Mouse (Mus musculus): ENCODE results near the gene Acer1. TPM values are rescaled to one million over a fixed set of nuclear protein-coding genes. Genes with fewer than 3 reads are reported as not detected.
A peak's percentile ranks its signal among the peaks of the same experiment; 100 is the strongest.

Gene Acer1
- polyA plus RNA-seq, 1 experiment from 2014 or later: not detected

DNA sequence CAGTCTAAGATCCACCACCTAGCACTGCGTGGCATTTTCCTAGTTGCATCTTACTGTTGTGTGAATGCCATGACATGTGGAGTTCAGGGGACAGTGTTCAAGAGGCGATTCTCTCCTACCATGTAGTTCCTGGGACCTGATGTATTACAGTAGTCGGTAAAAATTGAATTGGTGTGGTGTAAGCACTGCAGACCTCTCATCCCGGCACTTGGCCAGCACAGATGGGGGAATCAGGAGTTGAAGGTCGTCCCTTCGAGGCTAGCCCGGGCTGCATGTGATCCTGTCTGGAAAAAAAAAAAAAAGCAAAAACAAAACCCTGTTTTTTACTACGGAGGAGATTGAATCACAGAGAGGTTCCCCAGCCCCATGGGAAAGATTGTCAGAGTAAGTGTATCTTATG, 13.1 kb upstream of the Acer1 start:
- ATAC-seq: no peak
- no peak overlapping the region for H3K4me3 ChIP-seq (ENCODE audit: low read depth, low read length)
- no peak overlapping the region for H3K9ac ChIP-seq (ENCODE audit: low read depth, low read length)
- H3K36me3 ChIP-seq (ENCODE audit: control insufficient read depth, insufficient read depth, low read length): peaks cover 21% of the 10 kb centered on the region
- H3K9me3 ChIP-seq (replicated peaks; ENCODE audit: control insufficient read depth, low read length, poor library complexity, severe bottlenecking): no peaks in the 10 kb centered on the region
- H3K4me2 ChIP-seq (ENCODE audit: low read length): no peak overlapping the region
- no peaks in the 10 kb centered on the region for H3K27me3 ChIP-seq (ENCODE audit: control insufficient read depth, insufficient read depth, low read depth, low read length)
- 89% methylated on average over 8 of the region's 8 CpGs for WGBS
- H3K4me1 ChIP-seq (ENCODE audit: control insufficient read depth, insufficient read depth, low read length): peaks cover 13% of the 10 kb centered on the region
- H3K27ac ChIP-seq (ENCODE audit: low read length): no peak overlapping the region

DNA sequence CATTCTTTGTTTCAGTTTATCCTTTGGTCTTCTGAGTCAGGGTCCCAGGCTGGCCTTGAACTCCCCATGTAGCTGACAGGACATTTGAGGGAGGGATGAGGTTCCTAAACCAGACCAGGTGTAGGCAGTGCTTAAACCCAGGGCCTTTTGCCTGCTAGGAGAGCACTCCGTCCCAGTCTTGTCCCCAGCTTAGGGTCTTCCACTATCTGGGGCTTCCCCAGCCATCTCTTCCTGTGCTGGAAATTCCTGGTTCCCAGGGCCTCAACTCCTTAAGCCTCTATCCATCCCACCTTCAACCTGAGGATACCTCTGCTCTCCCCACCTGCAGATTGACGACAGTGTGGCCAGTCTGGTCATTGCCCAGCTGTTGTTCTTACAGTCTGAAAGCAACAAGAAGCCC, 9.0 kb upstream of the Acer1 start:
- Histone ChIP-seq H3K4me3 (ENCODE audit: low read depth, low read length) (peak overlapping the region; percentile 78), H3K36me3 (ENCODE audit: control insufficient read depth, insufficient read depth, low read length) (peaks cover 16% of the 10 kb centered on the region), H3K9ac (ENCODE audit: low read depth, low read length) (peak overlapping the region; percentile 95), H3K4me2 (ENCODE audit: low read length) (peak overlapping the region; percentile 67), H3K27me3 (ENCODE audit: control insufficient read depth, insufficient read depth, low read depth, low read length) (no peaks in the 10 kb centered on the region), H3K4me1 (ENCODE audit: control insufficient read depth, insufficient read depth, low read length) (peaks cover 6% of the 10 kb centered on the region), H3K27ac (ENCODE audit: low read length) (no peak overlapping the region), H3K9me3 (replicated peaks; ENCODE audit: control insufficient read depth, low read length, poor library complexity, severe bottlenecking) (no peaks in the 10 kb centered on the region)
- WGBS: 81% methylated on average over 2 of the region's 2 CpGs
- ATAC-seq: no peak

DNA sequence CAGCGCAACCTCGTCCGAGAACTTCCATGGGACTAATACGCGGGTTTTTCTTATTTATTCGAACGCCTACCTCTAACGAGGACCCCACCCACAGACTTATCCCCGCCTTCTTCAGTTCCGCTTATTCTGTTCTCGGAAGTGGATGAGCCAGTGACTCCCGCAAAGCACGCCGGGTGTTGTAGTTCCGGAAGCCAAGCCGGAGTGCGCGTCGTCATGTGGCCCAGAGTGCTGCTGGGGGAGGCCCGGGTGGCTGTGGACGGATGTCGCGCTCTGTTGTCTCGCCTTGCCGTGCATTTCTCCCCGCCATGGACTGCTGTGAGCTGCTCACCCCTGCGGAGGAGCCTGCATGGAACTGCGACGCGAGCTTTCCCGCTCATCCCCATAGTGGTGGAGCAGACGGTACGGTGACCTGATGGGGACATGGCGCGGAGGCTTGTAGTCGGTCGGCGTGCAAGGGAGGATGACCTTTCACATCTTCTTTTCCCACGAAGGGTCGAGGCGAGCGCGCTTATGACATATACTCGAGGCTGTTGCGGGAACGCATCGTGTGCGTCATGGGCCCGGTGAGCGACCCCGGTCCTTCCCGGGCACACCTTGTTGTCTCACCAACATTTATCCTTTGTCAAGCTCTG, 8.3 kb upstream of the Acer1 start, which contains the start of gene Clpp:
TSS of gene Clpp (plus strand) at position 191 of the 632 bp plus-strand sequence.
- Histone ChIP-seq H3K4me1 (ENCODE audit: control insufficient read depth, insufficient read depth, low read length) (peaks cover 6% of the 10 kb centered on the region), H3K27ac (ENCODE audit: low read length) (peak within 1 kb of the TSS; percentile 91), H3K4me3 (ENCODE audit: low read depth, low read length) (peak within 1 kb of the TSS; percentile 78), H3K4me2 (ENCODE audit: low read length) (peak within 1 kb of the TSS; percentile 89), H3K36me3 (ENCODE audit: control insufficient read depth, insufficient read depth, low read length) (peaks cover 11% of the 10 kb centered on the region), H3K9me3 (replicated peaks; ENCODE audit: control insufficient read depth, low read length, poor library complexity, severe bottlenecking) (no peaks in the 10 kb centered on the region), H3K9ac (ENCODE audit: low read depth, low read length) (peak within 1 kb of the TSS; percentile 95), H3K27me3 (ENCODE audit: control insufficient read depth, insufficient read depth, low read depth, low read length) (no peaks in the 10 kb centered on the region)
- ATAC-seq: peak; percentile 96
- WGBS: under 1% methylated on average over 52 of the region's 52 CpGs

DNA sequence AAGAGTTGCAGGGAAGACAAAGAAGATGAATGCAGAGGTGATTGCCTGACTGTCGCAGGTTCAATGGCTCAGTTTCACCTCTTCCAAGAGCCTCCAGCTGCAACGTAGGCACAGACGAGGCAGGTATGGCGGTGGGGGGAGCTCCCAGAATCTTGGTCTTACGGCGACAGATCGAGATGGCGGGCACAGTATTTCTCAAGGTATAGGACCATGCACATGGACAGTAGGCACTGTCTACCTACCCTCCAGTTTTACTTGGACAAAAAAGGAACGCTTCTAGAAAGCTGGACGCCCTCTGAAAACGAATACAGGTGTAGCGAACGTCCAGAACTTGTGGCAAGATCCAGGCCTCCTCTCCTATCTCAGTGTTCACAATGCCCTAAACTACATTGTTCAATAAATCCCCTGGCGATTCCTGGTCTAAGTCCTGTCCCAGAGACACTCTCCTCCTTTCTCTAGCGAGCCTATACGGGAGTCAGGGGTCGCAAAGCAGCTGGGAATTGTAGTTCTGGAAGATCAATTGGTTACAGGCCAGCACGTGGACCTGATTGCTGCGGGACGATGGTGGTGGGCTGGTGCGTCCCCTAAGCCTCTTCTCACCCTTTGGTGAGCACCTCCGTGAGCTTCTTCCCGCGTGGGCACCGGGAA, 7.7 kb upstream of the Acer1 start:
- peak overlapping the region; percentile 78 for H3K4me3 ChIP-seq (ENCODE audit: low read depth, low read length)
- ATAC-seq: peak; percentile 94
- H3K4me2 ChIP-seq (ENCODE audit: low read length): peak overlapping the region; percentile 89
- H3K4me1 ChIP-seq (ENCODE audit: control insufficient read depth, insufficient read depth, low read length): peaks cover 6% of the 10 kb centered on the region
- peak overlapping the region; percentile 95 for H3K9ac ChIP-seq (ENCODE audit: low read depth, low read length)
- H3K9me3 ChIP-seq (replicated peaks; ENCODE audit: control insufficient read depth, low read length, poor library complexity, severe bottlenecking): no peaks in the 10 kb centered on the region
- H3K36me3 ChIP-seq (ENCODE audit: control insufficient read depth, insufficient read depth, low read length): peaks cover 11% of the 10 kb centered on the region
- no peaks in the 10 kb centered on the region for H3K27me3 ChIP-seq (ENCODE audit: control insufficient read depth, insufficient read depth, low read depth, low read length)
- peak overlapping the region; percentile 91 for H3K27ac ChIP-seq (ENCODE audit: low read length)
- WGBS: 3% methylated on average over 25 of the region's 25 CpGs

DNA sequence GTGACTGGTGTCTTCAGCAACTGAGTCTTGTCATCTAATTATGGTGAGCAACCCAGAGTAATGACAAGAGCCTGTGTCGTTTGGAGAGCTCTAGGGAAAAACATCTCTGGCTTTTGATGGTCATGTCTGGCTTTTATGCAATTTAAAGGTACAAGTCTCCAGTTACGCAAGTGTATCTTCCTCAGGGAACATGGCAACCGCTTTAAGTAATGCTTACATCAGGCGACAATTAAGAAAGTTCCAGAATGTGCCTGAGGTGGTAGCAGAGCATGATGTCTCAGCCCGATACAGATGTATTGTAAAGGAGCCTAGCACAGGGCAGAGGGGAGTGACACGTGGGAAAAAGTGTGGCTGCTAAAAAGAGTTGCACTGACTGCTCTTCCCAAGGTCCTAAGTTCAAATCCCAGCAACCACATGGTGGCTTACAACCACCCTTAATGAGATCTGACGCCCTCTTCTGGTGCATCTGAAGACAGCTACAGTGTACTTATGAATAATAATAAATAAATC, 7.0 kb upstream of the Acer1 start:
- H3K4me3 ChIP-seq (ENCODE audit: low read depth, low read length): peak overlapping the region; percentile 78
- no peak for ATAC-seq
- H3K27ac ChIP-seq (ENCODE audit: low read length): peak overlapping the region; percentile 91
- peaks cover 6% of the 10 kb centered on the region for H3K4me1 ChIP-seq (ENCODE audit: control insufficient read depth, insufficient read depth, low read length)
- 69% methylated on average over 7 of the region's 7 CpGs for WGBS
- H3K36me3 ChIP-seq (ENCODE audit: control insufficient read depth, insufficient read depth, low read length): peaks cover 9% of the 10 kb centered on the region
- peak overlapping the region; percentile 89 for H3K4me2 ChIP-seq (ENCODE audit: low read length)
- H3K9me3 ChIP-seq (replicated peaks; ENCODE audit: control insufficient read depth, low read length, poor library complexity, severe bottlenecking): no peaks in the 10 kb centered on the region
- H3K27me3 ChIP-seq (ENCODE audit: control insufficient read depth, insufficient read depth, low read depth, low read length): no peaks in the 10 kb centered on the region
- peak overlapping the region; percentile 95 for H3K9ac ChIP-seq (ENCODE audit: low read depth, low read length)

DNA sequence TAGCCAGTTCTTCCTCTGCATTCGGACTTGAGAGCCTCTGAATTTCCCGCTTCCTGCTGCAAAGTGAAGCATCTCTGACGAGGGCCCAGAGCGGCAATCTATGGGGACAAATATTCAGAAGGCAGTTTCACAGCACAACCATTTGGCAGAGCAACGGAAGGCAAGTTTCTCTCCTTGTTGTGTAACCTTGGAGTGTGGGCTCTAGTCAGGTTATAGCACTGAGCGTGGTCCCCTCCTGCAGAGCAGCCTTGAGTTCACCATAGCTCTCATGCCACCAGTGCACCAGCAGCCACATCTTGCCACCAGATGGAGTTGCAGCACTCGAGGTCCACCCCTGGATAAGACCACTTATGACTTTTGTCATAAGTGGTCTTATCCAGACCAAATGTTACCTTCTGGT, 6.5 kb upstream of the Acer1 start:
- 84% methylated on average over 7 of the region's 7 CpGs for WGBS
- no peak for ATAC-seq
- peaks cover 6% of the 10 kb centered on the region for H3K4me1 ChIP-seq (ENCODE audit: control insufficient read depth, insufficient read depth, low read length)

DNA sequence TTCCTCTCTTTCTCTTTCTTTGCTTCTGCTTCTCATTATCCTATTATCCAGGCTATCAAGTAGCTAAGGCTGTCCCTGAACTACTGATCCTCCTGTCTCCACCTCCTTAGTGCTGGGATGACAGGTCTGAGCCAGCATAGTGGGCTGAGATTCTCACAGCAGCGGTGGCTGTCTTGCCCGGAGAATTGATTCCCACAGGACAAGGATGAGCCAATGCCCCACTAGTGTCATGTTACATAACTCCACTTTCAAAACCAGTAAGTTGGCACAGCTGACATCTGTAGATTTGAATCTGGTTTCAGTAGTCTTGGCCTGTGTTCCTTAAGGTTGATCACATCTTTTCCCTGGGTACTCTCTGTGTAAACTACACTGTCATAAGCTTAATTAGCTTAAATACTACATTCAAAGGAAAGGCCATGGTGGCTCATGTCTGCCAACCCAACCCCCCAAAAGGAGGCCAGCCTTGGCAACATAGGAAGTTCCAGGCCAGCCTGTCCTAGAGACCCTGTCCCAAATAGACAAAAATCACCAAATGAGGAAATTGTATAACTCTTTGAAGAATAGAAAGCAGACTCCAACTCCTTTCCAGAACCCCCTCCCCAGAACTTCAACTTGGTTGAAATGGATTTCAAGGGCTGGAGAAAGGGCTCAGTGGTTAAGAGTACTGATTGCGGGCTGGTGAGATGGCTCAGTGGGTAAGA, 4.3 kb upstream of the Acer1 start:
- WGBS: 87% methylated on average over 3 of the region's 3 CpGs
- no peak for ATAC-seq

More for the DNA sequence above, 6.5 kb upstream of the Acer1 start:
- no peak overlapping the region for H3K9ac ChIP-seq (ENCODE audit: low read depth, low read length)
- no peaks in the 10 kb centered on the region for H3K9me3 ChIP-seq (replicated peaks; ENCODE audit: control insufficient read depth, low read length, poor library complexity, severe bottlenecking)
- no peaks in the 10 kb centered on the region for H3K27me3 ChIP-seq (ENCODE audit: control insufficient read depth, insufficient read depth, low read depth, low read length)
- no peak overlapping the region for H3K4me3 ChIP-seq (ENCODE audit: low read depth, low read length)
- H3K4me2 ChIP-seq (ENCODE audit: low read length): no peak overlapping the region
- H3K36me3 ChIP-seq (ENCODE audit: control insufficient read depth, insufficient read depth, low read length): peaks cover 5% of the 10 kb centered on the region
- H3K27ac ChIP-seq (ENCODE audit: low read length): no peak overlapping the region

DNA sequence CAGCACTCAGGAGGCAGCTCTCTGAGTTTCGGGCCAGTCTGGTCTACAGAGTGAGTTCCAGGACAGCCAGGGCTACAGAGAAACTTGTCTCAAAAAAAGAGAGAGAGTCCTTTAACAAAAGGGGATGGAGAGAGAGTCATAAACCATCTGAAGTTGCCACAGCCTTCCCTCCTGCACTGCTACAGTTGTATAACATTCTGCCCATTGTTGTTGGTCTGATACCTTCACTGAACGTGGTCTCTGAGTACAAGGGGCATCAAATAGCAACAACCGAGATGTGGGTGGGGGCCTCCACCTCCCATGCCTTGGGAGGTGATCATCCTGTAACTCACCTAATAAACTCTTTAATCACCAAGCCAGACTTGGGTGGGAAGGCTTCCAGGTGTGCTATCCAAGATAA, 3.7 kb upstream of the Acer1 start:
- H3K4me3 ChIP-seq (ENCODE audit: low read depth, low read length): no peak overlapping the region
- no peak for ATAC-seq
- no peaks in the 10 kb centered on the region for H3K4me1 ChIP-seq (ENCODE audit: control insufficient read depth, insufficient read depth, low read length)
- H3K9me3 ChIP-seq (replicated peaks; ENCODE audit: control insufficient read depth, low read length, poor library complexity, severe bottlenecking): no peaks in the 10 kb centered on the region
- WGBS: 84% methylated on average over 3 of the region's 3 CpGs
- H3K36me3 ChIP-seq (ENCODE audit: control insufficient read depth, insufficient read depth, low read length): no peaks in the 10 kb centered on the region
- H3K27ac ChIP-seq (ENCODE audit: low read length): no peak overlapping the region
- H3K4me2 ChIP-seq (ENCODE audit: low read length): no peak overlapping the region
- no peaks in the 10 kb centered on the region for H3K27me3 ChIP-seq (ENCODE audit: control insufficient read depth, insufficient read depth, low read depth, low read length)
- H3K9ac ChIP-seq (ENCODE audit: low read depth, low read length): no peak overlapping the region

More for the DNA sequence above, 4.3 kb upstream of the Acer1 start:
- H3K27ac ChIP-seq (ENCODE audit: low read length): no peak overlapping the region
- no peaks in the 10 kb centered on the region for H3K27me3 ChIP-seq (ENCODE audit: control insufficient read depth, insufficient read depth, low read depth, low read length)
- H3K4me2 ChIP-seq (ENCODE audit: low read length): no peak overlapping the region
- no peaks in the 10 kb centered on the region for H3K9me3 ChIP-seq (replicated peaks; ENCODE audit: control insufficient read depth, low read length, poor library complexity, severe bottlenecking)
- H3K36me3 ChIP-seq (ENCODE audit: control insufficient read depth, insufficient read depth, low read length): no peaks in the 10 kb centered on the region
- peaks cover 5% of the 10 kb centered on the region for H3K4me1 ChIP-seq (ENCODE audit: control insufficient read depth, insufficient read depth, low read length)
- no peak overlapping the region for H3K4me3 ChIP-seq (ENCODE audit: low read depth, low read length)
- H3K9ac ChIP-seq (ENCODE audit: low read depth, low read length): no peak overlapping the region

DNA sequence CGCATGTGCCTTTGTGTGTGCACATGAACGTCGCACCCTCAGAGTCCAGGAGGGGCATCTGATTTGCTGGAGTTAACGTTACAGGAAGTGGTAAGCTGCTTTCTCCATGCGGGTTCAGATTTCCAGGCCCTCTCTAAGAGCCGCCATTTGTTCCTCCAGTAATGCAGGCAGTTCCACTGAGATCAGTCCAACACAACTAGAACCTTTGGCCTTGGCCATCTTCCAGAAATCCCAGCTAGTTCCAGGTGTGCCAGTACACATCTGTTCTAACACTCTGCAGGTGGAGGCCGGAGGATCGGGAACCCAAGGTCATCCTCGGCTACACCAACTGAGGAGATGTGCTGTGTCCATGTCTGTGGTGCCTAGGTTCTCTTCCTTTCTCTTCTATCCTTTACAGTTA, 3.0 kb upstream of the Acer1 start:
- H3K36me3 ChIP-seq (ENCODE audit: control insufficient read depth, insufficient read depth, low read length): no peaks in the 10 kb centered on the region
- no peak overlapping the region for H3K9ac ChIP-seq (ENCODE audit: low read depth, low read length)
- WGBS: 87% methylated on average over 9 of the region's 9 CpGs
- H3K4me1 ChIP-seq (ENCODE audit: control insufficient read depth, insufficient read depth, low read length): no peaks in the 10 kb centered on the region
- no peak overlapping the region for H3K4me2 ChIP-seq (ENCODE audit: low read length)
- no peaks in the 10 kb centered on the region for H3K27me3 ChIP-seq (ENCODE audit: control insufficient read depth, insufficient read depth, low read depth, low read length)
- H3K4me3 ChIP-seq (ENCODE audit: low read depth, low read length): no peak overlapping the region
- H3K9me3 ChIP-seq (replicated peaks; ENCODE audit: control insufficient read depth, low read length, poor library complexity, severe bottlenecking): no peaks in the 10 kb centered on the region
- ATAC-seq: no peak
- H3K27ac ChIP-seq (ENCODE audit: low read length): no peak overlapping the region

Data from midbrain, embryonic 16.5 days (tissue).